Mouse (Mus musculus) forebrain, embryonic 16.5 days (tissue): ENCODE measurements around the gene Gm49358. TPM values are rescaled to one million over a fixed set of nuclear protein-coding genes. Genes with fewer than 3 reads are reported as not detected.
A peak's percentile ranks its signal among the peaks of the same experiment; 100 is the strongest.

Source experiments
- ATAC-seq: fragments of 200-750 bp; cut with Nextera tagmentation; 2 replicates; pipeline ENCODE4 v1.8.0; 2017; ENCODE audit warnings: mild to moderate bottlenecking, moderate library complexity
- H3K27ac ChIP-seq: fragments of 300-500 bp; sonication (generic); 2 replicates; pipeline ENCODE4 v1.5.1; 2014; ENCODE audit warnings: low read length, control low read depth
- H3K27me3 ChIP-seq: fragments of 300-500 bp; sonication (generic); replicated peaks from 2 replicates; pipeline ENCODE4 v1.6.1; 2014; ENCODE audit warnings: low read length; ENCODE audit not compliant: control insufficient read depth, insufficient read depth
- H3K36me3 ChIP-seq: fragments of 300-500 bp; sonication (generic); 2 replicates; pipeline ENCODE4 v1.6.1; 2014; ENCODE audit not compliant: control insufficient read depth, insufficient read depth
- H3K4me1 ChIP-seq: fragments of 300-500 bp; sonication (generic); replicated peaks from 2 replicates; pipeline ENCODE4 v1.6.1; 2014; ENCODE audit warnings: low read length; ENCODE audit not compliant: control insufficient read depth, insufficient read depth
- H3K4me2 ChIP-seq: fragments of 300-500 bp; sonication (generic); 2 replicates; pipeline ENCODE4 v1.6.1; 2014; ENCODE audit warnings: mild to moderate bottlenecking, low read length, control low read depth
- H3K4me3 ChIP-seq: fragments of 300-500 bp; sonication (generic); replicated peaks from 2 replicates; pipeline ENCODE4 v1.5.1; 2014; ENCODE audit warnings: mild to moderate bottlenecking, low read length, control low read depth
- H3K9ac ChIP-seq: fragments of 300-500 bp; sonication (generic); replicated peaks from 2 replicates; pipeline ENCODE4 v1.6.1; 2014; ENCODE audit warnings: low read depth, low read length, control low read depth
- H3K9me3 ChIP-seq: fragments of 300-500 bp; sonication (generic); 2 replicates; pipeline ENCODE4 v1.6.1; 2016; ENCODE audit warnings: low read length; ENCODE audit not compliant: control insufficient read depth
- WGBS: fragments of 180-500 bp; shearing (Covaris S2); extraction: QIAGEN DNeasy Blood & Tissue Kit; methylation state at CpG from one replicate; pipeline ENCODE4 v1.1.7; 2014; 5-methylcytosine and 5-hydroxymethylcytosine counted together
- polyA plus RNA-seq: library from polyadenylated mRNA; unstranded; fragments of >200 nt; fragmentation: Nextera tagmentation; extraction: Ambion mirVana; gene quantifications from 2 replicates; pipeline ENCODE4 v1.2.1, GENCODE M21; 2015

Gm49358 gene
- polyA plus RNA-seq, 1 experiment from 2014 or later = not detected

DNA sequence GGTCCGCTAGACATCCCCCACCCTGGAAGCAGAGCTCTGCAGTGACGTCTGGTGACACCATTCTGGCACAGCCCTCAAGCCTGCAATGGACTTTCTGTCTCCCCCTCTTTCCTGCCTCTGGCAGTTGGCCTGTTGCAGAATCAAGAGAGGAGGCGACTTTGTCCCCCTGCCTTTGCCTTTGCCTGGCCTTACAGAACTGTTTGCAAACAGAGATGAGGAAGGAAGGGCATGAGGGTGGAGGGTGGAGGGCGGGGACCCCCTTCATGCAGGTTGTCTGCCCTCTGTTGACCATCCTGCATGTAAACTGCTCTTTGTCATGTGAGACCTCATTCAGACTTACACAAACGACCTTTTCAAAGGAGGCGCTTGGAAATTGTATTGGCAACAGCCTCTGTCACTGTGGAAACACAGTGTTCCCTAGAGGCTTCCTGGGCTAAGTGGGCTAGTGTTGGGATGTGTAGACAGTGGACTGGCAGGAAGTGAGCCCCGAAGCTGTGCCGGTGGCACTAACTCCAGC is 55.9 kb downstream of the Gm49358 start:
- Histone ChIP-seq H3K9ac (no peak overlapping the region), H3K4me3 (no peak overlapping the region), H3K27ac (no peak overlapping the region), H3K9me3 (no peaks in the 10 kb centered on the region), H3K4me2 (no peak overlapping the region), H3K27me3 (no peaks in the 10 kb centered on the region), H3K36me3 (0 out of 2 replicates have a peak, but pooled peaks cover 2% of the 10 kb centered on the region), H3K4me1 (peaks cover 7% of the 10 kb centered on the region)
- 15% methylated on average over 8 of the region's 8 CpGs for WGBS
- peak; percentile 75 for ATAC-seq

DNA sequence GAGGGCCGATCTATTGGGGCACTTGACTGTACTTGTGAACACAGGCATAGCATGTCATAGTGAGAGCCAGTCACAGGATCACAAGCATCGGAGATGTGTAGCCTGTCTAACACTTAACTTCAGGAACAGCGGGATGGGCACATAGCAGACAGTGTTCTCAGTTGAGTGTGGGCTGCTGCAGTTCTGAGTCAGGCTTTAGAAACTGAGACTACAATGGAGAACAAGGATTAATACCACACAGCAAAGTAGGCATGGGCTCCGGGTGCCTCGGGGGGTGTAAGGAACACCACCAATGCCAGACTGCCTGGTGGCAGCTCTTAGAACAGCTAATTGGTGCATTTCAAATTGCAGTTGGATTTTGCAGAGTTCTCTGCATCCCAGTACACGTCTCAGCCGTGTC is 57.2 kb downstream of the Gm49358 start:
- 0 out of 2 replicates have a peak, but pooled peaks cover 2% of the 10 kb centered on the region for H3K36me3 ChIP-seq
- no peak overlapping the region for H3K9ac ChIP-seq
- H3K4me1 ChIP-seq = peaks cover 7% of the 10 kb centered on the region
- H3K4me2 ChIP-seq = no peak overlapping the region
- H3K4me3 ChIP-seq = no peak overlapping the region
- H3K27ac ChIP-seq = no peak overlapping the region
- no peaks in the 10 kb centered on the region for H3K27me3 ChIP-seq
- no peaks in the 10 kb centered on the region for H3K9me3 ChIP-seq
- 93% methylated on average over 7 of the region's 7 CpGs for WGBS
- ATAC-seq = no peak

DNA sequence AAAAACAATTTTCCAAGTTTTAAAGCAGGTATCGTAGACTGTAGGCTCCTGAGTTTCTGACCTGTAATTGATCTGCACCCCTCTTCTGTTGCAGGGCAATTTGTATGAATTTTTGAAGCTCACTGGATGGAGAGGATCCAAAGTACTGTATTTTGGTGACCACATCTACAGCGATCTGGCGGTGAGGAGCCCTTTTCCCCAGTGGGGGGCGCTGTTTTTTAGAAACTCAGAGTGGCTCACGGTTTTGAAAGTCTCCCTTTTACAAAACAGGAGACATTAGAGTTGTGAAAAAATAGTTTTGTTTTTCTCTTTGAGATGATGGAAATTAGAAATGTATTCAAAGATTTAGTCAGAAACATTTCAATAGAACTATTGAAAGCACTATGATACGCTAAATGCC is 60.3 kb downstream of the Gm49358 start:
- H3K27ac ChIP-seq = no peak overlapping the region

GRCm38 (mm10) chr10:86824871-86825270 is 61.1 kb downstream of the Gm49358 start:
- no peak overlapping the region for H3K4me2 ChIP-seq
- H3K36me3 ChIP-seq = 0 out of 2 replicates have a peak, but pooled peaks cover 2% of the 10 kb centered on the region

More for the DNA sequence above, 60.3 kb downstream of the Gm49358 start:
- Histone ChIP-seq H3K4me2 (no peak overlapping the region), H3K9ac (no peak overlapping the region), H3K4me1 (peaks cover 7% of the 10 kb centered on the region), H3K9me3 (no peaks in the 10 kb centered on the region), H3K36me3 (0 out of 2 replicates have a peak, but pooled peaks cover 2% of the 10 kb centered on the region), H3K27me3 (no peaks in the 10 kb centered on the region), H3K4me3 (no peak overlapping the region)
- WGBS = 81% methylated on average over 6 of the region's 6 CpGs
- ATAC-seq = no peak

DNA sequence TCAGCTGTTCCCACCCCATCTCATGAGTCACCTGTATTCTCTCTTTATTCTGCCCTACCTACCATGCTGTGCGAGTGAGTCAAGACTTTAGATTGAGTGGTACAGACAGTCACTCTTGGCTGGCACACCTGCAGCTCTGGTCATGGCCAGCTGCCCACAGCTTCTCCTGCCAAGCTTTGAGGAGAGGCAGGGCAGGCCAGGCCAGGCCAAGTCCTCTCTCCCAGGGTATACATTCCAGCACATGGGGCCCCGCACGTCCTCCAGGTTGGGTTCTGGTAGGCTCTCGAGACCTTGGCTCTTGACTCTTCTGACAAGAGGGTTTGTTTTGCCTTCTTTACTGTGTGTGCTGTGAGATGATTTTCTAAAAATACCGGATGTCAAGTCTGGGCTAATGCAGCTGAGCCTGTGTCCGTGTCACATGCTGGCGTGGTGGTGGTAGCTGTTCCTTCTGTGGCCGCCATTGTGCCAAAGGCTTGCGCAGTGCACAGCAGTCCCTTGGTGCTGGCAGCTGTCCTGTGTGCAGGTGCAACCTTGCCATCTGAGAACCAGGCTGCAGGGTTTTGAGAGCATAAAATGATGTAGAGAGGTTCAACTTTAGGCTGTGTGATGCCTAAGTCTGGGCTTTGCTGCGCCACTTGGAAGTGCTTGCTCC is 62.2 kb downstream of the Gm49358 start:
- Histone ChIP-seq H3K27me3 (no peaks in the 10 kb centered on the region), H3K9ac (no peak overlapping the region), H3K36me3 (no peaks in the 10 kb centered on the region), H3K27ac (no peak overlapping the region), H3K4me3 (no peak overlapping the region), H3K9me3 (no peaks in the 10 kb centered on the region), H3K4me1 (no peaks in the 10 kb centered on the region), H3K4me2 (no peak overlapping the region)
- WGBS = 87% methylated on average over 10 of the region's 10 CpGs
- no peak for ATAC-seq

More at GRCm38 (mm10) chr10:86824871-86825270, 61.1 kb downstream of the Gm49358 start:
- H3K27ac ChIP-seq = no peak overlapping the region
- ATAC-seq = no peak
- WGBS = 63% methylated on average over 14 of the region's 14 CpGs
- H3K27me3 ChIP-seq = no peaks in the 10 kb centered on the region
- H3K9me3 ChIP-seq = no peaks in the 10 kb centered on the region
- H3K4me1 ChIP-seq = peaks cover 3% of the 10 kb centered on the region
- no peak overlapping the region for H3K4me3 ChIP-seq
- no peak overlapping the region for H3K9ac ChIP-seq

DNA sequence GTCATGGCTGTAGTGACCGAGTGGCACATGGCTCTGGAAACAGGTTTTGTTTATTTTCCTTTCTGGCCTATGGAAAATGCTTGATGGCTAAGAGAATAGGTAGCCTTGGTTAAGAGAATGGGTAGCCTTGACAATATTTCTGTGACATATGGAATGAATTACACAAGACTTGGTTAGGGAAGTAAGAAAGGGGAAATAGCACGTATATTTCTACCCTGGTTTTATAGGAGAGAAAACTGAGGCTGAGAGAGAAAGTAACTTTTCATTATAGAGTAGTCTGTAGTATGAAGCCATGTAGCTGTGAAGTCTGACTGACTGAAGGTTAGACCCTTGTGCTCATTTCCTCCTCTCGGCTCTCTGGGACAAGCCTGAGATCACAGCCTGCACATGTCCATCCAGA is 63.2 kb downstream of the Gm49358 start:
- no peak overlapping the region for H3K4me2 ChIP-seq
- WGBS = 85% methylated on average over 3 of the region's 3 CpGs
- H3K27me3 ChIP-seq = no peaks in the 10 kb centered on the region
- no peak for ATAC-seq
- H3K4me1 ChIP-seq = no peaks in the 10 kb centered on the region
- no peaks in the 10 kb centered on the region for H3K9me3 ChIP-seq
- H3K4me3 ChIP-seq = no peak overlapping the region
- H3K36me3 ChIP-seq = no peaks in the 10 kb centered on the region
- H3K9ac ChIP-seq = no peak overlapping the region
- no peak overlapping the region for H3K27ac ChIP-seq

- ATAC-seq = no peak
- Histone ChIP-seq H3K4me3 (no peak overlapping the region), H3K36me3 (no peaks in the 10 kb centered on the region), H3K9me3 (no peaks in the 10 kb centered on the region), H3K27ac (no peak overlapping the region), H3K27me3 (no peaks in the 10 kb centered on the region), H3K4me2 (no peak overlapping the region), H3K9ac (no peak overlapping the region), H3K4me1 (no peaks in the 10 kb centered on the region)
- WGBS = 87% methylated on average over 15 of the region's 15 CpGs
These were observed 64.7 kb downstream of the Gm49358 start for GRCm38 (mm10) chr10:86828221-86829135.

- Histone ChIP-seq H3K36me3 (no peaks in the 10 kb centered on the region), H3K27me3 (no peaks in the 10 kb centered on the region), H3K9ac (no peak overlapping the region), H3K4me1 (no peaks in the 10 kb centered on the region), H3K27ac (no peak overlapping the region), H3K9me3 (no peaks in the 10 kb centered on the region), H3K4me2 (no peak overlapping the region), H3K4me3 (no peak overlapping the region)
- WGBS = 87% methylated on average over 2 of the region's 2 CpGs
- ATAC-seq = no peak
These were observed 65.7 kb downstream of the Gm49358 start for GRCm38 (mm10) chr10:86829515-86829914.

DNA sequence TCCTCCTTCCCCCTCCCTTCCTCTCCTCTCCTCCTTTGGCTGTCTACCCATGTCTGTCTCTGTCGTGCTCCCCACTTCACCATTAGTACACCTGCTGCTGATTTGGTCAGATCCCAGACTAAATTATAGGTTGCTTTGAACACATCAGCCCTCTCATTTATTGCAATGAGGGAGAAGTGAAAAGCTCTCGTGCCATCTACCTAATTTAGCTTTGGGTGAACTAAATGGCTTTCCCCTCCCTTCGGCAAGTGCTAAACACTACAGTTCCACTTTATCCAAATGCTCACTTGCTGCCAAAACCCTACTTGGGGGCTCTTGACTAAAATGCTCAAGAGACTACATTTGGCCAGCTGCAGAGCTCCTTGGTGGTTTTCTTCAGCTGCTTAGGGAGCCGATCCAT is 73.0 kb downstream of the Gm49358 start:
- no peaks in the 10 kb centered on the region for H3K36me3 ChIP-seq

More for the DNA sequence above, 73.0 kb downstream of the Gm49358 start:
- WGBS = 44% methylated on average over 4 of the region's 4 CpGs
- Histone ChIP-seq H3K27ac (no peak overlapping the region), H3K4me2 (no peak overlapping the region), H3K27me3 (no peaks in the 10 kb centered on the region), H3K9ac (no peak overlapping the region), H3K4me3 (no peak overlapping the region), H3K4me1 (peaks cover 7% of the 10 kb centered on the region), H3K9me3 (no peaks in the 10 kb centered on the region)
- ATAC-seq = peak; percentile 80
